Mouse (Mus musculus) hindbrain, embryonic 15.5 days (tissue): ENCODE data around the gene Ntm. TPM values are rescaled to one million over a fixed set of nuclear protein-coding genes. Genes with fewer than 3 reads are reported as not detected.

Experiments used
- ATAC-seq: fragments of 200-750 bp; cut with Nextera tagmentation; 2 replicates; pipeline ENCODE4 v1.8.0; 2017; ENCODE audit warnings: low read depth, moderate number of reproducible peaks, moderate TSS enrichment; ENCODE audit not compliant: low FRiP score
- H3K27ac ChIP-seq: fragments of 300-500 bp; sonication (generic); replicated peaks from 2 replicates; pipeline ENCODE4 v1.5.1; 2015; ENCODE audit warnings: mild to moderate bottlenecking, inconsistent platforms
- H3K27me3 ChIP-seq: fragments of 300-500 bp; sonication (generic); 2 replicates; pipeline ENCODE4 v1.6.1; 2015; ENCODE audit warnings: control low read depth, inconsistent platforms
- H3K36me3 ChIP-seq: fragments of 300-500 bp; sonication (generic); 2 replicates; pipeline ENCODE4 v1.6.1; 2015; ENCODE audit warnings: control low read depth, inconsistent platforms
- H3K4me1 ChIP-seq: fragments of 300-500 bp; sonication (generic); replicated peaks from 2 replicates; pipeline ENCODE4 v1.6.1; 2015; ENCODE audit warnings: control low read depth, inconsistent platforms
- H3K4me2 ChIP-seq: fragments of 300-500 bp; sonication (generic); 2 replicates; pipeline ENCODE4 v1.6.1; 2015; ENCODE audit warnings: moderate library complexity, mild to moderate bottlenecking, inconsistent platforms
- H3K4me3 ChIP-seq: fragments of 300-500 bp; sonication (generic); 2 replicates; pipeline ENCODE4 v1.5.1; 2015; ENCODE audit warnings: mild to moderate bottlenecking, inconsistent platforms
- H3K9ac ChIP-seq: fragments of 300-500 bp; sonication (generic); 2 replicates; pipeline ENCODE4 v1.6.1; 2015; ENCODE audit warnings: inconsistent platforms
- H3K9me3 ChIP-seq: fragments of 300-500 bp; sonication (generic); 2 replicates; pipeline ENCODE4 v1.6.1; 2016; ENCODE audit warnings: control low read depth, inconsistent platforms
- WGBS: fragments of 180-500 bp; shearing (Covaris S2); methylation state at CpG from one replicate; pipeline ENCODE4 v1.1.7; 2015; 5-methylcytosine and 5-hydroxymethylcytosine counted together
- polyA plus RNA-seq: library from polyadenylated mRNA; unstranded; fragments of >200 nt; fragmentation: Nextera tagmentation; extraction: Ambion mirVana; gene quantifications from 2 replicates; pipeline ENCODE4 v1.2.1, GENCODE M21; 2015

Gene Ntm
- polyA plus RNA-seq, 1 experiment from 2014 or later, result 250 TPM

DNA sequence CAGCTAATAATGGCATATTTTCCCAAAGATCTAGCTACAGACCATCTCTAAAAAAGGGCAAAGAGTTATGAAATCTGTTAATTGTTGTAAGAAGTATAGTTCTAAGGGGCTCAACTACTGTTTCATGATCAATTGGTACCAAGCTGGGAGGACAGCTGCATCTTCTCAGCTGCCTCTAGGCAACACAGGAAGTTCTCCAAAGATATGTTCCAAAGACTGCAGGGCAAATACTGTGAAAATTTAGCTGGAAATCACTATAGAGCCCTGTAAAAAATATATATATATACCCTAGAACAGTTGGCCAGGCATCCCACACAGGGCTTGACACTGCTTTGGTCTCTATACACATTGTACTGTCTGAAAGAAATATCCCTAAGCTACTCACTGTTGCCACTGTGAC, 489.5 kb downstream of the Ntm start:
- Histone ChIP-seq H3K9me3 (no peaks in the 10 kb centered on the region), H3K4me3 (no peak overlapping the region), H3K27ac (no peak overlapping the region), H3K36me3 (no peaks in the 10 kb centered on the region), H3K4me1 (peaks cover 13% of the 10 kb centered on the region), H3K27me3 (no peaks in the 10 kb centered on the region), H3K4me2 (no peak overlapping the region), H3K9ac (no peak overlapping the region)
- ATAC-seq, result no peak

DNA sequence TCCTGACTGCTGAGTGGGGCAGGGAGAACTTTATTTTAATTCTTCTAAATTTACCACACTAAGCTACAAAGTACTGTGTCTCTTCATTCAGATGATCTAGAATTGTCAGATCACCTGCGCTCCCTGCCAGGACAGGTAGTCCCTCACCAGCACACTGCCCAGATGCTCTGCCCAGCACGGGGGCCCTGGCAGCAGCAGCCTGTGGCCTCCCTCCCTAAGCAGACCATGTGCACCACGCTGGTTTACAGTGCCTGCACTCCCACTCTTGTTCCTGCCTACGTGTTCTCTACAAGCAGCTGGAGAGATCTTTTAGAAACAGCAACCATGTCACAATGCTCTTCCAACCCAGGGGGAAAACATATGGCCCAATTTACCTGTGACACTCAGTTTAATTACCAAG, 490.7 kb downstream of the Ntm start:
- Histone ChIP-seq H3K4me3 (no peak overlapping the region), H3K9ac (no peak overlapping the region), H3K27me3 (no peaks in the 10 kb centered on the region), H3K4me2 (no peak overlapping the region), H3K9me3 (no peaks in the 10 kb centered on the region), H3K4me1 (peaks cover 5% of the 10 kb centered on the region), H3K27ac (no peak overlapping the region), H3K36me3 (no peaks in the 10 kb centered on the region)
- 58% methylated on average over 4 of the region's 4 CpGs for WGBS
- ATAC-seq, result no peak

DNA sequence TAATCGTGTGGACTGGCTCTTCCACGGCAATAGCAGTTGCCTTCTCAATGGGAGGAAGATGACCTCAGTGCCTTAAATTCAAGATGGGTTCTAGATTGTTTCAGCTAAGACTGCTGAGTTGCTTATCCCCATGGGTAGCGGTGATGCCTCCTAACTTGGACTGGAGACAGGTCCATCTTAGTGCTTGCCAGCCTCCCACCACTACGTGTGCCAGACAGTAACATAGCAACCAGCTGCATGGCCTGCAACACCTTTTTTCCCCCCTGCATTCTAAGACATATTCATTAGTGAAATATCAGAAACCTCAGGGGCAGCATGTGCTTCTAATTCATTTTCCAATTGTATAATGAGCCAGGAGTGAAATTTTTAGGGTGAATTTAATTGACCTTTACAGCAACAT, 498.2 kb downstream of the Ntm start:
- no peaks in the 10 kb centered on the region for H3K27me3 ChIP-seq
- H3K9ac ChIP-seq, result no peak overlapping the region
- no peaks in the 10 kb centered on the region for H3K9me3 ChIP-seq
- peak; percentile 48; the same call in 1 of the 2 replicates for ATAC-seq
- no peak overlapping the region for H3K4me2 ChIP-seq
- H3K4me1 ChIP-seq, result peaks cover 18% of the 10 kb centered on the region
- H3K27ac ChIP-seq, result peak overlapping the region; percentile 30; the same call in 1 of the 2 replicates
- H3K36me3 ChIP-seq, result no peaks in the 10 kb centered on the region
- WGBS, result 65% methylated on average over 4 of the region's 4 CpGs
- no peak overlapping the region for H3K4me3 ChIP-seq

DNA sequence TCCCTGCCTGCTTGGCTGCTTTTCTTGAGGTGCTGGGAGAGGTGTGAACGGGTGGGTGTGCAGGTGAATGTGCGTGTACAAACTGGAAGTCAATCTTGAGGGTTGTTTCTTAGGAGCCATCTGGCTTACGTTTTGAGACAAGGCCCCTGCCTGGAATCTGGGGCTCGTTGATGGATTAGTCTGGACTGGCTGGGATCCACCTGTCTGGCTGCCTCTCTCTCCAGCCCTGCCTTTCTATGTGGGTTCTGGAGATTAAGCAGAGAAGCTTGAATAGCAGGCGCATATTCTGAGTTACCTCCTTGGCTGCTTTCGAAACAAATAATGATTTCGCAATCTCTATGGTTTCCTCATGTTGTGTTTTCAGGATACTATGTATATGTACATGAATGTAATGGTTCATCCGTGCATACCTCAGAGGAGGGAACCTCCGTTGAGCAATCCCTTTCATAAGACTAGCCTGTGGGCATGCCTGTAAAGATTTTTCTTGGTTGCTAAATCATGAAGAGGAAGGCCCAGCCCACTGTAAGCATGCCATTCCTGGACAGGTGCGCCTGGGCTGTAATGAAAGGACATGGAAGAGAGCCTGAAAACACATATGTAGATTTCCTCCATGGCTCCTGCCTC, 499.9 kb downstream of the Ntm start:
- ATAC-seq, result no peak
- Histone ChIP-seq H3K9me3 (no peaks in the 10 kb centered on the region), H3K4me3 (no peak overlapping the region), H3K27ac (no peak overlapping the region), H3K4me1 (peaks cover 25% of the 10 kb centered on the region), H3K9ac (no peak overlapping the region), H3K27me3 (no peaks in the 10 kb centered on the region), H3K36me3 (no peaks in the 10 kb centered on the region), H3K4me2 (no peak overlapping the region)
- WGBS, result 87% methylated on average over 10 of the region's 10 CpGs

- peaks cover 10% of the 10 kb centered on the region; the same call in 1 of the 2 replicates for H3K4me1 ChIP-seq
- H3K4me3 ChIP-seq, result no peak overlapping the region
- H3K4me2 ChIP-seq, result no peak overlapping the region
- peak; percentile 73 for ATAC-seq
- no peak overlapping the region for H3K27ac ChIP-seq
- 16% methylated on average over 5 of the region's 5 CpGs for WGBS
- H3K36me3 ChIP-seq, result no peaks in the 10 kb centered on the region
- no peaks in the 10 kb centered on the region for H3K27me3 ChIP-seq
- H3K9me3 ChIP-seq, result no peaks in the 10 kb centered on the region
- no peak overlapping the region for H3K9ac ChIP-seq
These were observed 504.9 kb downstream of the Ntm start for GRCm38 (mm10) chr9:29457976-29458572.

DNA sequence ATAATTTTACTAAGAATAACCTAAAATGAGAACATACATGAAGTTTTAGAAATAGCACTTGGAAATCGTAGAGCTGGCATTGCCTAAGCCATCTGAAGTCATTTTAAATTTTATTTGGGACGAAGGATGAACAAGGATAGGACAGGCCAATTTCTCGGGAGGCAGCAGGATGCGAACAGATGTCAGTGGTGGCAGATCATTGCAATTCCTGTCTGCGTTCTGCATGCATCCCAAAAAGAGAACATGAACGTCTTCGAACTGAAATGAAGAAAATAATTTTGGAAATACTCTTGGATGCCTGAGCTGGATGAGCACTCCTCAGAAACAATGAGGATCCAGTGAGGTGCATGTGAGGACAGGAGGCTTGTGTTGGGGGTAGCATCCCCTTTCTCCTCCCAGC, 506.9 kb downstream of the Ntm start:
- 88% methylated on average over 7 of the region's 7 CpGs for WGBS
- no peak for ATAC-seq

GRCm38 (mm10) chr9:29451232-29451631, 511.7 kb downstream of the Ntm start:
- Histone ChIP-seq H3K4me2 (no peak overlapping the region), H3K27me3 (no peaks in the 10 kb centered on the region), H3K4me1 (no peaks in the 10 kb centered on the region), H3K9me3 (no peaks in the 10 kb centered on the region), H3K27ac (no peak overlapping the region), H3K36me3 (no peaks in the 10 kb centered on the region), H3K9ac (no peak overlapping the region), H3K4me3 (no peak overlapping the region)
- 79% methylated on average over 1 of the region's 1 CpGs for WGBS
- ATAC-seq, result no peak

More for the DNA sequence above, 506.9 kb downstream of the Ntm start:
- no peak overlapping the region for H3K27ac ChIP-seq
- H3K4me1 ChIP-seq, result peaks cover 10% of the 10 kb centered on the region; the same call in 1 of the 2 replicates
- no peaks in the 10 kb centered on the region for H3K9me3 ChIP-seq
- no peaks in the 10 kb centered on the region for H3K36me3 ChIP-seq
- H3K4me2 ChIP-seq, result no peak overlapping the region
- H3K4me3 ChIP-seq, result no peak overlapping the region
- H3K9ac ChIP-seq, result no peak overlapping the region
- H3K27me3 ChIP-seq, result no peaks in the 10 kb centered on the region

DNA sequence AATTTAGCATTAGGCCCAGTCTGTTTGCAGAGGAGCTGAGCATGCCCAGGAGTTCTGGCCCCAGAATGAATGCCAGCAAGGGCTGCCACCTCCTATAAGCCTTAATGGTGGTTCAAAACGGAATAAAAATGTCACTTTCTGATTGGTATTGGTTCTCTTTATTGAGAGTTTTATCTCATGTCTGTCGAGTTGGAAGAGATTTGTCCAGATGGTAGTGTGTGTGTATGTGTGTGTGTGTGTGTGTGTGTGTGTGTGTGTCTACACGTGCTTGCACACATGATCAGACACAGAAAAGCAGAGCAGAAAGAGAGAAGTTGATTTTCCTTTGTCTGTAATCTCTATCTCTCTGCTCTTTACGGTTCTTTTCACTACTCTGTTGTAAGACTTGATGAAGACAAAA, 518.9 kb downstream of the Ntm start:
- Histone ChIP-seq H3K9ac (no peak overlapping the region), H3K4me1 (0 out of 2 replicates have a peak, but pooled peaks cover 4% of the 10 kb centered on the region), H3K4me3 (no peak overlapping the region), H3K27ac (no peak overlapping the region), H3K4me2 (no peak overlapping the region), H3K27me3 (no peaks in the 10 kb centered on the region), H3K36me3 (no peaks in the 10 kb centered on the region), H3K9me3 (no peaks in the 10 kb centered on the region)
- WGBS, result 53% methylated on average over 4 of the region's 4 CpGs
- ATAC-seq, result no peak

DNA sequence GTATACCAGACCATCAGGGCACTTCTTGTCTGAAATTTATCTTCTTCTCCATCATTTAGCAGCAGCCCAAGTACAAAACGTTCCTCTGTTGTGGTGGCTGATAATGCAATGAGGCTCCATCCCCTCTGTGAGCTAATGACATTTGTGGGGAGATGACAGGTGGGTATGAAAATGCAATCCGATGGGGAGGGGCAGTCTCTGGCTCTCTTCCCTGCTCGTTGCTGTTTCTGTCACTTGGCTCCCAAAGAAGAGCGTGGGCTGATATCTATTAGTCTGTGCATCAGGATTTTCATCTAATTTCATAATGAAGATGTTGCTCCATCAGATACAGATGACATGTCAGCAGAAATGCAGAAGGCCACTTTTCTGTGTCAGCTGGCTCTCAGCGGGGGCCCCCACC, 523.5 kb downstream of the Ntm start:
- WGBS, result 55% methylated on average over 5 of the region's 5 CpGs
- no peaks in the 10 kb centered on the region for H3K27me3 ChIP-seq
- H3K4me3 ChIP-seq, result no peak overlapping the region
- no peak overlapping the region for H3K9ac ChIP-seq
- no peak overlapping the region for H3K27ac ChIP-seq
- no peak for ATAC-seq
- H3K36me3 ChIP-seq, result no peaks in the 10 kb centered on the region
- no peaks in the 10 kb centered on the region for H3K9me3 ChIP-seq
- H3K4me1 ChIP-seq, result peaks cover 8% of the 10 kb centered on the region
- no peak overlapping the region for H3K4me2 ChIP-seq

- no peak overlapping the region for H3K4me3 ChIP-seq
- no peaks in the 10 kb centered on the region for H3K9me3 ChIP-seq
- no peak overlapping the region for H3K9ac ChIP-seq
- peaks cover 20% of the 10 kb centered on the region for H3K4me1 ChIP-seq
- ATAC-seq, result no peak
- H3K4me2 ChIP-seq, result no peak overlapping the region
- H3K27ac ChIP-seq, result 0 out of 2 replicates have a peak overlapping the region, but pooled peaks have one; percentile 25
- 36% methylated on average over 6 of the region's 6 CpGs for WGBS
- H3K27me3 ChIP-seq, result no peaks in the 10 kb centered on the region
- H3K36me3 ChIP-seq, result no peaks in the 10 kb centered on the region
These were observed 528.3 kb downstream of the Ntm start for GRCm38 (mm10) chr9:29434611-29435010.

DNA sequence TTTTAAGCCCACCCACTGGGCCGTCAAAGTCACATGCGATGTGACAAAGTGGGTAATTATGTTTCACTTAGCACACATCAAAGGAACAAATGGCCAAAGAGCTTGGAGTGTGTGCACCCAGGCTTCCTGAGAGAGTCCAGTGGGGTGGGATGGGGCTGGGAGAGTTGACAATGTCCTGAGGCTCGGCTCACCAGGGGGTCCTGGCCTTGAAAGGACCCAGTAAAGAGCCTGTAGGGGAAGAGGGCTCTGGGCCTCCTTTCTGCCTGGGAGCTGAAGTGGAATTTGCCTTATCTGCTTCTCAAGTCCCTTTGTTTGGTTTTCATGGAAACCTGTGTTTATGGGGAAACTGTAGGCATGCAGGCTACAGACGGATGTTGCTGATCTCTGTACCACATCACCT, 529.0 kb downstream of the Ntm start:
- H3K4me3 ChIP-seq, result no peak overlapping the region
- no peak for ATAC-seq
- H3K36me3 ChIP-seq, result no peaks in the 10 kb centered on the region
- no peak overlapping the region for H3K9ac ChIP-seq
- peaks cover 25% of the 10 kb centered on the region for H3K4me1 ChIP-seq
- H3K9me3 ChIP-seq, result no peaks in the 10 kb centered on the region
- H3K27ac ChIP-seq, result peak overlapping the region; percentile 25; the same call in 1 of the 2 replicates
- WGBS, result 5% methylated on average over 4 of the region's 4 CpGs
- no peaks in the 10 kb centered on the region for H3K27me3 ChIP-seq
- H3K4me2 ChIP-seq, result no peak overlapping the region

GRCm38 (mm10) chr9:29433156-29433555, 529.8 kb downstream of the Ntm start:
- Histone ChIP-seq H3K4me1 (peaks cover 33% of the 10 kb centered on the region), H3K36me3 (no peaks in the 10 kb centered on the region), H3K4me2 (no peak overlapping the region), H3K4me3 (no peak overlapping the region), H3K27me3 (no peaks in the 10 kb centered on the region), H3K9me3 (no peaks in the 10 kb centered on the region), H3K9ac (no peak overlapping the region), H3K27ac (no peak overlapping the region)
- WGBS, result 57% methylated on average over 7 of the region's 7 CpGs
- ATAC-seq, result no peak

DNA sequence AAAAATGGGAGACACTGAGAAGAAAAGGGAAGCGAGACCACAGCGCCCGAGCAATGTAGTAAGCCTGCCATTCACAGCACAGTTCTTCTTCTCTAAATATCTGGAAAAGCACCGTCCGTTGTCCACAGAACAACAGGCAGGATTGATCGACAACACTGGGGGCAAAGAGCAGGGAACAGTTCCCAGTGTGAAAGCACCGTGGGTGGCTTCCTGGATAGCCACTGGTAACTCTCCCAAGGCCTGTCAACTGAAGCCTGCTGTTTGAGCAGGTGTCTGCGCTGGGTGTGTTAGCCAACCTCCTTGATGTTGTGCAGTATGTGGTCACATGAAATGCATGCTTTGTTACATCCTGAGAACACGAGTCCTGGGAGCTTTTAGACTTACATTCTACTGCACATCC, 531.4 kb downstream of the Ntm start:
- no peaks in the 10 kb centered on the region for H3K9me3 ChIP-seq
- H3K27me3 ChIP-seq, result no peaks in the 10 kb centered on the region
- WGBS, result 55% methylated on average over 9 of the region's 9 CpGs
- H3K9ac ChIP-seq, result no peak overlapping the region
- H3K27ac ChIP-seq, result no peak overlapping the region
- no peak for ATAC-seq
- no peaks in the 10 kb centered on the region for H3K36me3 ChIP-seq
- H3K4me2 ChIP-seq, result no peak overlapping the region
- H3K4me3 ChIP-seq, result no peak overlapping the region
- peaks cover 33% of the 10 kb centered on the region for H3K4me1 ChIP-seq
